Mouse (Mus musculus): Measurements from ENCODE around the gene Mpdz. TPM values are rescaled to one million over a fixed set of nuclear protein-coding genes. Genes with fewer than 3 reads are reported as not detected.

The Mpdz gene
- polyA plus RNA-seq, 1 experiment from 2014 or later = 52.5 TPM

GRCm38 (mm10) chr4:81443566-81443965 lies 951 bp upstream of the Mpdz start:
- WGBS = 81% methylated on average over 5 of the region's 5 CpGs
- Histone ChIP-seq H3K4me3 (no peak overlapping the region), H3K4me1 (no peaks in the 10 kb centered on the region)

GRCm38 (mm10) chr4:81433961-81434360 lies 8.7 kb downstream of the Mpdz start:
- H3K27ac ChIP-seq = no peak overlapping the region
- H3K4me2 ChIP-seq (replicated peaks) = no peak overlapping the region
- H3K9me3 ChIP-seq = no peaks in the 10 kb centered on the region
- no peak overlapping the region for H3K9ac ChIP-seq
- no peaks in the 10 kb centered on the region for H3K27me3 ChIP-seq
- no peak overlapping the region for H3K4me3 ChIP-seq
- no peak for ATAC-seq (ENCODE audit: insufficient number of reproducible peaks, insufficient read depth, low FRiP score, low TSS enrichment)
- no peaks in the 10 kb centered on the region for H3K36me3 ChIP-seq
- 93% methylated on average over 3 of the region's 3 CpGs for WGBS
- 0 out of 2 replicates have a peak, but pooled peaks cover 3% of the 10 kb centered on the region for H3K4me1 ChIP-seq

More at GRCm38 (mm10) chr4:81443566-81443965, 951 bp upstream of the Mpdz start:
- H3K4me2 ChIP-seq (replicated peaks) = peak overlapping the region; percentile 57; the same call in 1 of the 2 replicates
- H3K9me3 ChIP-seq = no peaks in the 10 kb centered on the region
- no peak for ATAC-seq (ENCODE audit: insufficient number of reproducible peaks, insufficient read depth, low FRiP score, low TSS enrichment)
- no peak overlapping the region for H3K9ac ChIP-seq
- no peaks in the 10 kb centered on the region for H3K36me3 ChIP-seq
- no peak overlapping the region for H3K27ac ChIP-seq
- H3K27me3 ChIP-seq = no peaks in the 10 kb centered on the region

- Histone ChIP-seq H3K4me1 (0 out of 2 replicates have a peak, but pooled peaks cover 3% of the 10 kb centered on the region), H3K36me3 (no peaks in the 10 kb centered on the region), H3K27ac (no peak overlapping the region), H3K4me3 (no peak overlapping the region), H3K27me3 (no peaks in the 10 kb centered on the region), H3K4me2 (replicated peaks) (no peak overlapping the region), H3K9ac (no peak overlapping the region), H3K9me3 (no peaks in the 10 kb centered on the region)
- no peak for ATAC-seq (ENCODE audit: insufficient number of reproducible peaks, insufficient read depth, low FRiP score, low TSS enrichment)
- WGBS = 82% methylated on average over 4 of the region's 4 CpGs
These were observed 11.8 kb downstream of the Mpdz start for GRCm38 (mm10) chr4:81430826-81431225.

- Histone ChIP-seq H3K4me1 (0 out of 2 replicates have a peak, but pooled peaks cover 3% of the 10 kb centered on the region), H3K9me3 (no peaks in the 10 kb centered on the region), H3K4me2 (replicated peaks) (no peak overlapping the region), H3K27me3 (no peaks in the 10 kb centered on the region), H3K9ac (no peak overlapping the region), H3K4me3 (no peak overlapping the region), H3K27ac (no peak overlapping the region), H3K36me3 (no peaks in the 10 kb centered on the region)
- no peak for ATAC-seq (ENCODE audit: insufficient number of reproducible peaks, insufficient read depth, low FRiP score, low TSS enrichment)
- WGBS = 59% methylated on average over 3 of the region's 3 CpGs
These were observed 12.5 kb downstream of the Mpdz start for GRCm38 (mm10) chr4:81430105-81430504.

- Histone ChIP-seq H3K4me2 (replicated peaks) (no peak overlapping the region), H3K4me1 (0 out of 2 replicates have a peak, but pooled peaks cover 3% of the 10 kb centered on the region), H3K27me3 (no peaks in the 10 kb centered on the region), H3K9me3 (no peaks in the 10 kb centered on the region), H3K9ac (no peak overlapping the region), H3K27ac (no peak overlapping the region), H3K4me3 (no peak overlapping the region), H3K36me3 (no peaks in the 10 kb centered on the region)
- WGBS = 58% methylated on average over 2 of the region's 2 CpGs
- ATAC-seq (ENCODE audit: insufficient number of reproducible peaks, insufficient read depth, low FRiP score, low TSS enrichment) = no peak
These were observed 12.9 kb downstream of the Mpdz start for GRCm38 (mm10) chr4:81429670-81430069.

GRCm38 (mm10) chr4:81423556-81423955 lies 19.1 kb downstream of the Mpdz start:
- no peaks in the 10 kb centered on the region for H3K4me1 ChIP-seq
- 77% methylated on average over 1 of the region's 1 CpGs for WGBS
- no peak overlapping the region for H3K9ac ChIP-seq
- no peak overlapping the region for H3K27ac ChIP-seq
- H3K4me3 ChIP-seq = no peak overlapping the region
- H3K9me3 ChIP-seq = no peaks in the 10 kb centered on the region
- H3K4me2 ChIP-seq (replicated peaks) = no peak overlapping the region
- no peaks in the 10 kb centered on the region for H3K27me3 ChIP-seq
- no peaks in the 10 kb centered on the region for H3K36me3 ChIP-seq
- no peak for ATAC-seq (ENCODE audit: insufficient number of reproducible peaks, insufficient read depth, low FRiP score, low TSS enrichment)

GRCm38 (mm10) chr4:81421621-81422020 lies 21.0 kb downstream of the Mpdz start:
- 72% methylated on average over 2 of the region's 2 CpGs for WGBS
- Histone ChIP-seq H3K4me1 (no peaks in the 10 kb centered on the region), H3K4me2 (replicated peaks) (no peak overlapping the region), H3K27ac (no peak overlapping the region), H3K4me3 (no peak overlapping the region), H3K36me3 (no peaks in the 10 kb centered on the region), H3K9ac (no peak overlapping the region), H3K27me3 (no peaks in the 10 kb centered on the region), H3K9me3 (no peaks in the 10 kb centered on the region)
- ATAC-seq (ENCODE audit: insufficient number of reproducible peaks, insufficient read depth, low FRiP score, low TSS enrichment) = no peak

- ATAC-seq (ENCODE audit: insufficient number of reproducible peaks, insufficient read depth, low FRiP score, low TSS enrichment) = no peak
These were observed 27.1 kb downstream of the Mpdz start for GRCm38 (mm10) chr4:81415324-81416026.

GRCm38 (mm10) chr4:81414684-81415323 lies 27.8 kb downstream of the Mpdz start:
- no peak for ATAC-seq (ENCODE audit: insufficient number of reproducible peaks, insufficient read depth, low FRiP score, low TSS enrichment)
- WGBS = 89% methylated on average over 8 of the region's 8 CpGs

More at GRCm38 (mm10) chr4:81415324-81416026, 27.1 kb downstream of the Mpdz start:
- WGBS = 66% methylated on average over 10 of the region's 10 CpGs
- Histone ChIP-seq H3K9ac (no peak overlapping the region), H3K4me1 (no peaks in the 10 kb centered on the region), H3K9me3 (no peaks in the 10 kb centered on the region), H3K27ac (no peak overlapping the region), H3K27me3 (no peaks in the 10 kb centered on the region), H3K4me2 (replicated peaks) (no peak overlapping the region), H3K36me3 (no peaks in the 10 kb centered on the region), H3K4me3 (no peak overlapping the region)

GRCm38 (mm10) chr4:81396883-81397282 lies 45.7 kb downstream of the Mpdz start:
- no peak for ATAC-seq (ENCODE audit: insufficient number of reproducible peaks, insufficient read depth, low FRiP score, low TSS enrichment)

More at GRCm38 (mm10) chr4:81414684-81415323, 27.8 kb downstream of the Mpdz start:
- Histone ChIP-seq H3K4me1 (no peaks in the 10 kb centered on the region), H3K4me2 (replicated peaks) (no peak overlapping the region), H3K27ac (no peak overlapping the region), H3K27me3 (no peaks in the 10 kb centered on the region), H3K9ac (no peak overlapping the region), H3K36me3 (no peaks in the 10 kb centered on the region), H3K9me3 (no peaks in the 10 kb centered on the region), H3K4me3 (no peak overlapping the region)

GRCm38 (mm10) chr4:81392869-81393268 lies 49.7 kb downstream of the Mpdz start:
- ATAC-seq (ENCODE audit: insufficient number of reproducible peaks, insufficient read depth, low FRiP score, low TSS enrichment) = no peak
- Histone ChIP-seq H3K4me2 (replicated peaks) (no peak overlapping the region), H3K4me1 (peaks cover 7% of the 10 kb centered on the region), H3K4me3 (no peak overlapping the region), H3K36me3 (peaks cover 7% of the 10 kb centered on the region), H3K27ac (no peak overlapping the region), H3K9ac (no peak overlapping the region), H3K9me3 (no peaks in the 10 kb centered on the region), H3K27me3 (no peaks in the 10 kb centered on the region)
- WGBS = 92% methylated on average over 3 of the region's 3 CpGs

More at GRCm38 (mm10) chr4:81396883-81397282, 45.7 kb downstream of the Mpdz start:
- H3K36me3 ChIP-seq = peaks cover 7% of the 10 kb centered on the region
- no peak overlapping the region for H3K27ac ChIP-seq
- no peak overlapping the region for H3K4me3 ChIP-seq
- 75% methylated on average over 6 of the region's 6 CpGs for WGBS
- no peaks in the 10 kb centered on the region for H3K9me3 ChIP-seq
- H3K4me2 ChIP-seq (replicated peaks) = no peak overlapping the region
- H3K4me1 ChIP-seq = no peaks in the 10 kb centered on the region
- no peaks in the 10 kb centered on the region for H3K27me3 ChIP-seq
- no peak overlapping the region for H3K9ac ChIP-seq

GRCm38 (mm10) chr4:81389263-81389662 lies 53.4 kb downstream of the Mpdz start:
- Histone ChIP-seq H3K9me3 (no peaks in the 10 kb centered on the region), H3K4me2 (replicated peaks) (no peak overlapping the region)
- no peak for ATAC-seq (ENCODE audit: insufficient number of reproducible peaks, insufficient read depth, low FRiP score, low TSS enrichment)

More at GRCm38 (mm10) chr4:81389263-81389662, 53.4 kb downstream of the Mpdz start:
- H3K27ac ChIP-seq = no peak overlapping the region
- H3K4me1 ChIP-seq = peaks cover 7% of the 10 kb centered on the region
- H3K4me3 ChIP-seq = no peak overlapping the region
- no peaks in the 10 kb centered on the region for H3K27me3 ChIP-seq
- H3K36me3 ChIP-seq = peaks cover 3% of the 10 kb centered on the region; the same call in 1 of the 2 replicates
- H3K9ac ChIP-seq = no peak overlapping the region
